Mouse (Mus musculus) MEL (cell line): Measurements from ENCODE around the gene 1700020D05Rik. TPM values are rescaled to one million over a fixed set of nuclear protein-coding genes. Genes with fewer than 3 reads are reported as not detected.
A peak's percentile ranks its signal among the peaks of the same experiment; 100 is the strongest.

ENCODE experiments used
- DNase-seq: peaks from one replicate; pipeline ENCODE4 v3.0.0; 2011; ENCODE audit warnings: low read depth, low spot score
- H3K27ac ChIP-seq: 2 replicates; pipeline ENCODE4 v1.5.1; 2012; ENCODE audit warnings: low read depth, mild to moderate bottlenecking, control low read depth, low read length, moderate library complexity; ENCODE audit not compliant: control insufficient read depth
- H3K27me3 ChIP-seq, 2 experiments: fragments of 150-350 bp in 1 of 2; sonication (generic) in 1 of 2; 2 replicates each; pipeline ENCODE4 v1.6.1; 2012; ENCODE audit warnings: low read length in 2 of 2, mild to moderate bottlenecking in 2 of 2, improper control_type of control experiment in 1 of 2, moderate library complexity in 1 of 2; ENCODE audit not compliant: insufficient read depth in 2 of 2, control insufficient read depth in 1 of 2
- H3K36me3 ChIP-seq, 2 experiments: 2 replicates each; pipeline ENCODE4 v1.6.1; 2012 to 2014; ENCODE audit warnings: low read length in 2 of 2, improper control_type of control experiment in 1 of 2, inconsistent platforms in 1 of 2, mild to moderate bottlenecking in 1 of 2; ENCODE audit not compliant: insufficient read depth in 2 of 2, control insufficient read depth in 1 of 2
- H3K4me1 ChIP-seq, 2 experiments: fragments of 150-350 bp in 1 of 2; sonication (generic) in 1 of 2; 2 replicates each; pipeline ENCODE4 v1.6.1; 2012; ENCODE audit warnings: low read length in 2 of 2, improper control_type of control experiment in 1 of 2, mild to moderate bottlenecking in 1 of 2; ENCODE audit not compliant: insufficient read depth in 2 of 2, control insufficient read depth in 1 of 2
- H3K4me3 ChIP-seq, 2 experiments: fragments of 150-350 bp in 1 of 2; sonication (generic) in 1 of 2; 2 replicates each; pipeline ENCODE4 v1.5.1; 2012; ENCODE audit warnings: low read depth in 2 of 2, low read length in 2 of 2, mild to moderate bottlenecking in 2 of 2, moderate library complexity in 2 of 2, control low read depth in 1 of 2, improper control_type of control experiment in 1 of 2; ENCODE audit not compliant: control insufficient read depth in 1 of 2, insufficient read depth in 1 of 2
- H3K79me2 ChIP-seq: 2 replicates; pipeline ENCODE4 v1.6.1; 2012; ENCODE audit warnings: mild to moderate bottlenecking, low read length, moderate library complexity; ENCODE audit not compliant: control insufficient read depth, poor library complexity, insufficient read depth
- H3K9ac ChIP-seq: 2 replicates; pipeline ENCODE4 v1.6.1; 2012; ENCODE audit warnings: low read depth, mild to moderate bottlenecking, control low read depth, low read length, moderate library complexity; ENCODE audit not compliant: control insufficient read depth, poor library complexity, severe bottlenecking
- H3K9me3 ChIP-seq: fragments of 150-350 bp; sonication (generic); replicated peaks from 2 replicates; pipeline ENCODE4 v1.6.1; 2012; ENCODE audit warnings: mild to moderate bottlenecking, low read length, improper control_type of control experiment, moderate library complexity; ENCODE audit not compliant: insufficient read depth
- BHLHE40 ChIP-seq: IDR thresholded peaks from 2 replicates; pipeline ENCODE4 v1.6.1; 2012; ENCODE audit warnings: low read depth, mild to moderate bottlenecking, inconsistent platforms, low read length, improper control_type of control experiment, borderline replicate concordance
- CHD1 ChIP-seq: IDR thresholded peaks from 2 replicates; pipeline ENCODE4 v1.6.1; 2012; ENCODE audit warnings: low read depth, mild to moderate bottlenecking, inconsistent platforms, low read length, improper control_type of control experiment
- CHD2 ChIP-seq: IDR thresholded peaks from 2 replicates; pipeline ENCODE4 v1.6.1; 2011; ENCODE audit warnings: low read length, improper control_type of control experiment
- E2F4 ChIP-seq: IDR thresholded peaks from 2 replicates; pipeline ENCODE4 v1.6.1; 2011; ENCODE audit warnings: low read depth, low read length, improper control_type of control experiment, borderline replicate concordance
- ELF1 ChIP-seq: IDR thresholded peaks from 2 replicates; pipeline ENCODE4 v1.6.1; 2014; ENCODE audit warnings: low read depth, mild to moderate bottlenecking, inconsistent platforms, low read length, improper control_type of control experiment, moderate library complexity
- EP300 ChIP-seq, 2 experiments: IDR thresholded peaks; 2 replicates each; pipeline ENCODE4 v1.6.1; 2011; ENCODE audit warnings: improper control_type of control experiment in 2 of 2, low read length in 2 of 2, low read depth in 1 of 2, mild to moderate bottlenecking in 1 of 2
- ETS1 ChIP-seq: IDR thresholded peaks from 2 replicates; pipeline ENCODE4 v1.6.1; 2012; ENCODE audit warnings: low read depth, mild to moderate bottlenecking, inconsistent platforms, low read length, improper control_type of control experiment, moderate library complexity
- GABPA ChIP-seq: IDR thresholded peaks from 2 replicates; pipeline ENCODE4 v1.6.1; 2012; ENCODE audit warnings: low read depth, mild to moderate bottlenecking, inconsistent platforms, low read length, improper control_type of control experiment, moderate library complexity
- GATA1 ChIP-seq: IDR thresholded peaks from 2 replicates; pipeline ENCODE4 v1.6.1; 2011; ENCODE audit warnings: low read depth, low read length, improper control_type of control experiment
- HCFC1 ChIP-seq: IDR thresholded peaks from 2 replicates; pipeline ENCODE4 v1.6.1; 2012; ENCODE audit warnings: low read depth, mild to moderate bottlenecking, inconsistent platforms, low read length, improper control_type of control experiment, moderate library complexity
- JUND ChIP-seq: IDR thresholded peaks from 2 replicates; pipeline ENCODE4 v1.6.1; 2011; ENCODE audit warnings: low read depth, mild to moderate bottlenecking, improper control_type of control experiment, low read length
- KAT2A ChIP-seq: conservative IDR thresholded peaks from 2 replicates; pipeline ENCODE4 v1.6.1; 2012; ENCODE audit warnings: low read depth, low read length, improper control_type of control experiment, inconsistent platforms
- MAFK ChIP-seq: IDR thresholded peaks from 2 replicates; pipeline ENCODE4 v1.6.1; 2011; ENCODE audit warnings: low read depth, mild to moderate bottlenecking, low read length, improper control_type of control experiment, borderline replicate concordance
- MAX ChIP-seq: IDR thresholded peaks from 2 replicates; pipeline ENCODE4 v1.6.1; 2011; ENCODE audit warnings: low read length, improper control_type of control experiment
- MAZ ChIP-seq: IDR thresholded peaks from 2 replicates; pipeline ENCODE4 v1.6.1; 2012; ENCODE audit warnings: low read depth, mild to moderate bottlenecking, inconsistent platforms, low read length, improper control_type of control experiment
- MXI1 ChIP-seq: IDR thresholded peaks from 2 replicates; pipeline ENCODE4 v1.6.1; 2011; ENCODE audit warnings: mild to moderate bottlenecking, low read depth, low read length, improper control_type of control experiment
- MYB ChIP-seq: IDR thresholded peaks from 2 replicates; pipeline ENCODE4 v1.6.1; 2011; ENCODE audit warnings: mild to moderate bottlenecking, low read depth, low read length, improper control_type of control experiment
- MYC ChIP-seq: IDR thresholded peaks from 2 replicates; pipeline ENCODE4 v1.6.1; 2011; ENCODE audit warnings: low read depth, mild to moderate bottlenecking, low read length, improper control_type of control experiment, moderate library complexity
- POLR2A ChIP-seq, 2 experiments: IDR thresholded peaks; 2 replicates each; pipeline ENCODE4 v1.6.1; 2011 to 2012; ENCODE audit warnings: low read length in 2 of 2, mild to moderate bottlenecking in 2 of 2, control low read depth in 1 of 2, improper control_type of control experiment in 1 of 2, low read depth in 1 of 2, moderate library complexity in 1 of 2; ENCODE audit not compliant: control insufficient read depth in 1 of 2, insufficient read depth in 1 of 2, poor library complexity in 1 of 2
- POLR2AphosphoS2 ChIP-seq: IDR thresholded peaks from 2 replicates; pipeline ENCODE4 v1.6.1; 2011; ENCODE audit warnings: low read length, improper control_type of control experiment
- POLR2AphosphoS5 ChIP-seq: IDR thresholded peaks from 2 replicates; pipeline ENCODE4 v1.6.1; 2012; ENCODE audit warnings: low read depth, borderline replicate concordance, mild to moderate bottlenecking, inconsistent platforms, low read length, moderate library complexity, mixed read lengths
- RAD21 ChIP-seq: IDR thresholded peaks from 2 replicates; pipeline ENCODE4 v1.6.1; 2011; ENCODE audit warnings: mild to moderate bottlenecking, low read depth, low read length, improper control_type of control experiment
- RCOR1 ChIP-seq: IDR thresholded peaks from 2 replicates; pipeline ENCODE4 v1.6.1; 2012; ENCODE audit warnings: low read depth, mild to moderate bottlenecking, inconsistent platforms, low read length, improper control_type of control experiment
- SIN3A ChIP-seq: IDR thresholded peaks from 2 replicates; pipeline ENCODE4 v1.6.1; 2012; ENCODE audit warnings: low read length, improper control_type of control experiment, inconsistent platforms
- SMC3 ChIP-seq: IDR thresholded peaks from 2 replicates; pipeline ENCODE4 v1.6.1; 2011; ENCODE audit warnings: low read depth, low read length, improper control_type of control experiment
- TAL1 ChIP-seq: IDR thresholded peaks from 2 replicates; pipeline ENCODE4 v1.6.1; 2012; ENCODE audit warnings: mild to moderate bottlenecking, inconsistent platforms, low read length, moderate library complexity, mixed read lengths
- TBP ChIP-seq: IDR thresholded peaks from 2 replicates; pipeline ENCODE4 v1.8.0; 2011; ENCODE audit warnings: low read depth, low read length, improper control_type of control experiment
- TCF12 ChIP-seq: IDR thresholded peaks from 2 replicates; pipeline ENCODE4 v1.6.1; 2014; ENCODE audit warnings: low read depth, mild to moderate bottlenecking, inconsistent platforms, low read length, improper control_type of control experiment, moderate library complexity
- UBTF ChIP-seq: IDR thresholded peaks from 2 replicates; pipeline ENCODE4 v1.6.1; 2012; ENCODE audit warnings: low read depth, mild to moderate bottlenecking, inconsistent platforms, low read length, improper control_type of control experiment, moderate library complexity, borderline replicate concordance; ENCODE audit not compliant: insufficient read depth
- USF1 ChIP-seq: IDR thresholded peaks from 2 replicates; pipeline ENCODE4 v1.6.1; 2014; ENCODE audit warnings: low read depth, mild to moderate bottlenecking, inconsistent platforms, low read length, improper control_type of control experiment, moderate library complexity
- USF2 ChIP-seq, 2 experiments: IDR thresholded peaks; 2 replicates each; pipeline ENCODE4 v1.6.1; 2011 to 2012; ENCODE audit warnings: improper control_type of control experiment in 2 of 2, low read length in 2 of 2, borderline replicate concordance in 1 of 2, inconsistent platforms in 1 of 2, low read depth in 1 of 2, mild to moderate bottlenecking in 1 of 2; ENCODE audit not compliant: insufficient read depth in 1 of 2
- ZC3H11A ChIP-seq: IDR thresholded peaks from 2 replicates; pipeline ENCODE4 v1.6.1; 2012; ENCODE audit warnings: low read depth, mild to moderate bottlenecking, inconsistent platforms, low read length, improper control_type of control experiment
- ZKSCAN1 ChIP-seq: IDR thresholded peaks from 2 replicates; pipeline ENCODE4 v1.6.1; 2012; ENCODE audit warnings: low read depth, mild to moderate bottlenecking, inconsistent platforms, low read length, improper control_type of control experiment, moderate library complexity
- ZMIZ1 ChIP-seq: IDR thresholded peaks from 2 replicates; pipeline ENCODE4 v1.6.1; 2012; ENCODE audit warnings: low read depth, mild to moderate bottlenecking, inconsistent platforms, low read length, improper control_type of control experiment, moderate library complexity
- ZNF384 ChIP-seq: IDR thresholded peaks from 2 replicates; pipeline ENCODE4 v1.6.1; 2012; ENCODE audit warnings: low read depth, mild to moderate bottlenecking, inconsistent platforms, low read length, improper control_type of control experiment
- polyA plus RNA-seq, 2 experiments: library from polyadenylated mRNA; stranded (reverse) in 1 of 2; unstranded in 1 of 2; fragments of >175 nt in 1 of 2; fragments of >200 nt in 1 of 2; gene quantifications; 2 replicates each; pipeline versions ENCODE4 v1.2.1 to v1.2.4; 2012; ENCODE audit warnings: low replicate concordance in 2 of 2, low read depth in 1 of 2; ENCODE audit not compliant: insufficient read length in 2 of 2, insufficient read depth in 1 of 2, missing spikeins in 1 of 2
- total RNA-seq: library from RNA; depleted of rRNA; stranded (reverse); fragments of 300-350 nt; gene quantifications from 2 replicates; pipeline ENCODE4 v1.2.3, GENCODE M21; 2012

The 1700020D05Rik gene
- total and polyA plus RNA-seq, 3 experiments, result 0.19 to 0.78 TPM; not detected in 1

GRCm38 (mm10) chr19:5512091-5513004 lies 8.8 kb upstream of the 1700020D05Rik start:
- Histone ChIP-seq H3K27ac (peak overlapping the region; percentile 98), H3K9ac (peak overlapping the region; percentile 89), H3K27me3 (no peaks in the 10 kb centered on the region), H3K9me3 (no peaks in the 10 kb centered on the region), H3K36me3 (peaks cover 0 to 8% of the 10 kb centered on the region in 2 experiments; a peak in 2 of 4 replicates), H3K79me2 (peaks cover 14% of the 10 kb centered on the region), H3K4me1 (peaks cover 2 to 8% of the 10 kb centered on the region in 2 experiments; a peak in 3 of 4 replicates), H3K4me3 (peak overlapping the region; percentile 77 to 88)
- peak; percentile 96 for DNase-seq
- 0 out of 2 replicates have a peak, but pooled peaks have one; percentile 31 for TF ChIP-seq MAX
- no peak for TF ChIP-seq POLR2AphosphoS5
- TF ChIP-seq USF2 (IDR thresholded peaks at IDR 0.05; ENCODE audit: borderline replicate concordance in 1 of 2, insufficient read depth in 1 of 2, low read depth in 1 of 2, low read length in 2 of 2), result no peak
- no peak for TF ChIP-seq GABPA
- no peak for TF ChIP-seq E2F4
- TF ChIP-seq CHD1, result no peak
- TF ChIP-seq TBP, result no peak; the same call in 1 of the 2 replicates
- no peak for TF ChIP-seq UBTF
- no peak for TF ChIP-seq ZKSCAN1
- peak; percentile 51 for TF ChIP-seq MAZ
- 0 out of 2 replicates have a peak, but pooled peaks have one; percentile 55 for TF ChIP-seq ZMIZ1
- peak; percentile 78 for TF ChIP-seq SIN3A
- TF ChIP-seq SMC3, result no peak
- peak; percentile 45; the same call in 1 of the 2 replicates for TF ChIP-seq MYC
- 0 out of 2 replicates have a peak, but pooled peaks have one; percentile 49 for TF ChIP-seq POLR2AphosphoS2
- no peak for TF ChIP-seq KAT2A
- no peak for TF ChIP-seq MAFK
- peak; percentile 41; the same call in 1 of the 2 replicates for TF ChIP-seq TCF12
- peak; percentile 90 for TF ChIP-seq ETS1
- TF ChIP-seq GATA1, result peak; percentile 70
- no peak for TF ChIP-seq MYB
- no peak for TF ChIP-seq MXI1
- TF ChIP-seq JUND, result no peak
- TF ChIP-seq ELF1, result peak; percentile 50; the same call in 1 of the 2 replicates
- peak; percentile 61; the same call in 1 of the 2 replicates for TF ChIP-seq HCFC1
- TF ChIP-seq RCOR1, result peak; percentile 70
- TF ChIP-seq ZNF384, result no peak
- TF ChIP-seq BHLHE40, result no peak
- no peak; the same call in 1 of the 2 replicates for TF ChIP-seq ZC3H11A
- TF ChIP-seq TAL1, result peak; percentile 7; the same call in 1 of the 2 replicates
- no peak for TF ChIP-seq RAD21
- no peak for TF ChIP-seq CHD2
- TF ChIP-seq POLR2A (IDR thresholded peaks at IDR 0.05; ENCODE audit: control insufficient read depth in 1 of 2, insufficient read depth in 1 of 2, low read depth in 1 of 2, low read length in 2 of 2, poor library complexity in 1 of 2), result peak in 1 of 2 experiments; percentile 53; a peak in 2 of 4 replicates
- no peak; the same call in 1 of the 2 replicates for TF ChIP-seq USF1
- peak; percentile 52 to 78; a peak in 3 of 4 replicates for TF ChIP-seq EP300 (IDR thresholded peaks at IDR 0.05; ENCODE audit: low read depth in 1 of 2, low read length in 2 of 2)
